9 mouse cellular contexts compared by ENCODE assay signal in the genomic region with DNA sequence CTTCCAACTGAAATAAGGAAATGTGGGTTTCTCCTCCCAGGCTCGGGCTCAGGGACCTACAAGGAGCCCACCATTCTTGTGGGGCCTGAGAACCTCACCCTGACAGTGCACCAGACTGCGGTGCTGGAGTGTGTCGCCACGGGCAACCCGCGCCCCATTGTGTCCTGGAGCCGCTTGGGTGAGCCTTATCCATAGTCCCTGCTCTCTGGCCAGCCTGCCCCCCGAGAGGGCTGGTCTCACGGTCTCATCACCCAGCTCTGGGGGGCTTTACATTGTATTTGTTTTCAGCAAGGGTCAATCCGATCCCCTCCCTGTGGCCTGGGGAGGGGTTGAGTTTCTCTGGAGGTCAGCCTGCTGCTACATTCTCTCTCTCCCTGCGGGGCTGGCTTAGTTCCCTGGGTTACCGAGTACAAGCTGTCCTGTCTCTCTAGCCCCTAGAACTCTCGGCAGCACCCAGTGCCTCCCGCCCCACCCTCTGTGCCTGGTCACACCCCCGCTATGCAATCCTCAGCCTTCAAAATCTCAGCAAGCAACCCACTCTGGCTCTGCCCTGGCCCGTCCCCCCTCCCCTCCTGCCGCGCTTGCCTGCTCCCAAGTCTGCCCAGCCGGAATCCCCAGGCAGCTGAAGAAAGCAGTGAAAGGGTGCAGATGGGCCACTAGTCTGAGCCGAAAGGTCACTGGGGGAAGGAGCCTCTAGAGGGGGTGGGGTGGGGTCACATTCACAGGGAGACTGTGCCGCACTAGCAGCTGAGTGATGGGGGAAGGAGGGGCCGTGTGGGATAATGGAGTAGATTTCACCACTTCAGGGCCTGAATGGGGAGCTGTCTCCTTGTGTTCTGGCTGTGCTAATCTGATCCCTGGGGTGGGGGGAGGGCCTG. TPM values are rescaled to one million over a fixed set of nuclear protein-coding genes. Genes with fewer than 3 reads are reported as not detected.
DNase-seq lines count a peak whose midpoint lies in the region; ATAC-seq lines count a peak whose summit lies in the region.
"Had no signal": no experiment of that assay in that cellular context is flagged by ENCODE, and none has a peak within 500 bp of the region (broad histone marks: within the 10 kb centered on the region; RNA-seq: fewer than 3 reads in every experiment).

No protein-coding gene starts in this region.

- no peaks in the 10 kb centered on the region for H3K9me3 ChIP-seq in limb, embryonic 11.5 days (ENCODE audit: control insufficient read depth, low read length)
- H3K9me3 ChIP-seq: G1E had no signal

- no peak overlapping the region for H3K4me3 ChIP-seq in limb, embryonic 11.5 days (ENCODE audit: low read depth, low read length)

- peak; percentile 37; the same call in 1 of the 2 replicates for ATAC-seq in limb, embryonic 11.5 days (ENCODE audit: insufficient number of reproducible peaks, low FRiP score, low TSS enrichment, low read depth)

- 7% methylated on average over 22 of the region's 22 CpGs for WGBS in limb, embryonic 11.5 days

- peak overlapping the region; percentile 40 for H3K9ac ChIP-seq in limb, embryonic 11.5 days (ENCODE audit: low read length)

- H3K36me3 ChIP-seq in limb, embryonic 11.5 days (ENCODE audit: control insufficient read depth, insufficient read depth, low read length), result peaks cover 8% of the 10 kb centered on the region
- H3K36me3 ChIP-seq: G1E had no signal

- peak overlapping the region; percentile 28; the same call in 1 of the 2 replicates for H3K4me2 ChIP-seq in limb, embryonic 11.5 days (ENCODE audit: low read depth, severe bottlenecking)

- no peaks in the 10 kb centered on the region for H3K27me3 ChIP-seq in limb, embryonic 11.5 days (ENCODE audit: control insufficient read depth, insufficient read depth, low read length)

- peaks cover 55% of the 10 kb centered on the region for H3K4me1 ChIP-seq in limb, embryonic 11.5 days (ENCODE audit: control insufficient read depth, insufficient read depth, low read length)

- DNase-seq in heart, adult 11 months, result peak; percentile 95
- no peak for DNase-seq in heart, adult 9 months (ENCODE audit: low spot score in 2 of 2)
- peak; percentile 74 for DNase-seq in R1 (ENCODE audit: low read depth, low spot score)
- peak; percentile 73 for DNase-seq in gastrocnemius, postnatal 25 days
- peak; percentile 59 for DNase-seq in limb, embryonic 11.5 days (ENCODE audit: low spot score)
- DNase-seq in retina, embryonic 14.5 days (ENCODE audit: low spot score), result peak; percentile 86
- DNase-seq in spleen, adult 18-20 months, result no peak
- no peak for DNase-seq in spleen, postnatal 36 days (ENCODE audit: low spot score in 2 of 2)

- peak overlapping the region; percentile 75 for H3K27ac ChIP-seq in limb, embryonic 11.5 days (replicated peaks; ENCODE audit: low read depth, low read length)

RNA-seq across cellular contexts. Expression of gene Parp16, which starts 16.6 kb away (rescaled TPM):
- 1 to 10 TPM; 3.8 to 5.3 TPM for total RNA-seq in gastrocnemius, postnatal 25 days (2021)
- 7.2 and 8.2 TPM in 2 replicates for polyA plus RNA-seq in limb, embryonic 11.5 days (2014; fragmentation: Nextera tagmentation; extraction: Ambion mirVana)

RNA-seq across cellular contexts. Expression of gene Igdcc3, which starts 37.6 kb away (rescaled TPM):
- total RNA-seq in gastrocnemius, postnatal 25 days (2021), result under 1 TPM; 0.21 to 0.33 TPM
- 44.5 and 46.2 TPM in 2 replicates for polyA plus RNA-seq in limb, embryonic 11.5 days (2014; fragmentation: Nextera tagmentation; extraction: Ambion mirVana)
- polyA plus RNA-seq: G1E had no signal

Comparison
In these comparisons a context has a peak if more than half of its experiments do, and no peak if none do; other contexts are left out.
1. DNase-seq: peak in heart, adult 11 months (single experiment), R1 (single experiment), gastrocnemius, postnatal 25 days (single experiment), limb, embryonic 11.5 days (single experiment) and retina, embryonic 14.5 days (single experiment); none in heart, adult 9 months (0 of 2), spleen, adult 18-20 months (0 of 2) and spleen, postnatal 36 days (0 of 2).